Mouse (Mus musculus) liver, adult 2 months (tissue): ENCODE data around the gene Nr1i3. TPM values are rescaled to one million over a fixed set of nuclear protein-coding genes. Genes with fewer than 3 reads are reported as not detected.

Experiments used
- DNase-seq: peaks from one replicate; pipeline ENCODE4 v3.0.0-alpha.2; 2011; ENCODE audit warnings: low read depth, low spot score; ENCODE audit errors: extremely low read depth
- H3K27ac ChIP-seq: fragments of 200-500 bp; replicated peaks from 2 replicates; pipeline ENCODE4 v1.5.1; 2012; ENCODE audit warnings: low read depth, mild to moderate bottlenecking, control low read depth, inconsistent platforms, low read length; ENCODE audit not compliant: insufficient read depth
- H3K27me3 ChIP-seq: fragments of 200-500 bp; 2 replicates; pipeline ENCODE4 v1.6.1; 2012; ENCODE audit warnings: mild to moderate bottlenecking, moderate library complexity, low read length, inconsistent platforms; ENCODE audit not compliant: control insufficient read depth, insufficient read depth
- H3K36me3 ChIP-seq: fragments of 200-500 bp; 2 replicates; pipeline ENCODE4 v1.6.1; 2012; ENCODE audit warnings: low read length, inconsistent platforms; ENCODE audit not compliant: control insufficient read depth, insufficient read depth
- H3K4me1 ChIP-seq: fragments of 200-500 bp; 2 replicates; pipeline ENCODE4 v1.6.1; 2011; ENCODE audit warnings: low read length; ENCODE audit not compliant: control insufficient read depth, insufficient read depth
- H3K4me3 ChIP-seq: fragments of 200-500 bp; 2 replicates; pipeline ENCODE4 v1.5.1; 2011; ENCODE audit warnings: low read depth, mild to moderate bottlenecking, control low read depth, low read length, moderate library complexity; ENCODE audit not compliant: insufficient read depth
- H3K79me2 ChIP-seq: fragments of 200-500 bp; 2 replicates; pipeline ENCODE4 v1.6.1; 2012; ENCODE audit warnings: inconsistent platforms, mild to moderate bottlenecking, low read length, moderate library complexity; ENCODE audit not compliant: control insufficient read depth, insufficient read depth
- H3K9ac ChIP-seq: fragments of 200-500 bp; 2 replicates; pipeline ENCODE4 v1.6.1; 2012; ENCODE audit warnings: low read depth, mild to moderate bottlenecking, control low read depth, inconsistent platforms, low read length
- CTCF ChIP-seq: fragments of 200-500 bp; IDR thresholded peaks from 2 replicates; pipeline ENCODE4 v1.5.1; 2011; ENCODE audit warnings: low read depth, low read length, control low read depth
- POLR2A ChIP-seq: fragments of 200-500 bp; IDR thresholded peaks from 2 replicates; pipeline ENCODE4 v1.6.1; 2011; ENCODE audit warnings: low read length, control low read depth; ENCODE audit not compliant: insufficient read depth; ENCODE audit errors: extremely low read depth
- WGBS: fragments of 180-500 bp; shearing (Covaris S2); methylation state at CpG from one replicate; pipeline ENCODE4 v1.1.7; 2018; 5-methylcytosine and 5-hydroxymethylcytosine counted together
- polyA plus RNA-seq: library from polyadenylated mRNA; depleted of rRNA; stranded (reverse); fragments of >200 nt; gene quantifications from 2 replicates; pipeline ENCODE4 v1.2.3, GENCODE M21; 2012; rRNA removed
- total RNA-seq: library from RNA; depleted of rRNA; stranded (reverse); fragments of >200 nt; gene quantifications from 2 replicates; pipeline ENCODE4 v1.2.3, GENCODE M21; 2014; rRNA removed

Nr1i3 gene
- total RNA-seq (178 and 264 TPM in 2 replicates), polyA plus RNA-seq (215 and 229 TPM in 2 replicates)

GRCm38 (mm10) chr1:171213801-171214496 is at the start of gene Nr1i3:
Nr1i3 (plus strand) TSS chr1:171213970.
- 22% methylated on average over 10 of the region's 10 CpGs for WGBS
- peak within 1 kb of the TSS; percentile 53 for H3K4me3 ChIP-seq
- H3K27me3 ChIP-seq, result no peaks in the 10 kb centered on the region
- H3K4me1 ChIP-seq, result peaks cover 9% of the 10 kb centered on the region
- H3K27ac ChIP-seq, result peak within 1 kb of the TSS; percentile 95
- H3K79me2 ChIP-seq, result no peaks in the 10 kb centered on the region
- peak; percentile 94 for DNase-seq
- H3K9ac ChIP-seq, result peak within 1 kb of the TSS; percentile 78
- TF ChIP-seq POLR2A (peak; percentile 64; the same call in 1 of the 2 replicates), CTCF (no peak)
- peaks cover 35% of the 10 kb centered on the region for H3K36me3 ChIP-seq

- H3K4me3 ChIP-seq, result no peak overlapping the region
- peak; percentile 68 for DNase-seq
- WGBS, result 34% methylated on average over 3 of the region's 3 CpGs
- TF ChIP-seq CTCF (no peak), POLR2A (no peak)
- H3K27ac ChIP-seq, result no peak overlapping the region
- no peaks in the 10 kb centered on the region for H3K27me3 ChIP-seq
- H3K9ac ChIP-seq, result peak overlapping the region; percentile 48; the same call in 1 of the 2 replicates
- H3K4me1 ChIP-seq, result peaks cover 13% of the 10 kb centered on the region
- no peaks in the 10 kb centered on the region for H3K36me3 ChIP-seq
- H3K79me2 ChIP-seq, result no peaks in the 10 kb centered on the region
Measured at GRCm38 (mm10) chr1:171164258-171164657, 49.5 kb upstream of the Nr1i3 start.

GRCm38 (mm10) chr1:171165629-171166345 is 48.0 kb upstream of the Nr1i3 start:
- Histone ChIP-seq H3K36me3 (no peaks in the 10 kb centered on the region), H3K27me3 (no peaks in the 10 kb centered on the region), H3K4me1 (peaks cover 15% of the 10 kb centered on the region), H3K9ac (no peak overlapping the region), H3K79me2 (no peaks in the 10 kb centered on the region), H3K4me3 (no peak overlapping the region), H3K27ac (no peak overlapping the region)
- DNase-seq, result no peak
- WGBS, result 84% methylated on average over 5 of the region's 5 CpGs
- TF ChIP-seq CTCF, result no peak
- TF ChIP-seq POLR2A, result no peak

GRCm38 (mm10) chr1:171168906-171169305 is 44.9 kb upstream of the Nr1i3 start:
- H3K36me3 ChIP-seq, result no peaks in the 10 kb centered on the region
- 26% methylated on average over 12 of the region's 12 CpGs for WGBS
- H3K27ac ChIP-seq, result peak overlapping the region; percentile 83
- H3K4me1 ChIP-seq, result peaks cover 15% of the 10 kb centered on the region
- no peaks in the 10 kb centered on the region for H3K27me3 ChIP-seq
- no peaks in the 10 kb centered on the region for H3K79me2 ChIP-seq
- no peak overlapping the region for H3K4me3 ChIP-seq
- TF ChIP-seq POLR2A (no peak), CTCF (no peak)
- peak overlapping the region; percentile 27 for H3K9ac ChIP-seq
- DNase-seq, result peak; percentile 98

GRCm38 (mm10) chr1:171169913-171170312 is 43.9 kb upstream of the Nr1i3 start:
- no peaks in the 10 kb centered on the region for H3K79me2 ChIP-seq
- H3K27ac ChIP-seq, result peak overlapping the region; percentile 33; the same call in 1 of the 2 replicates
- no peak overlapping the region for H3K9ac ChIP-seq
- no peak for TF ChIP-seq CTCF
- TF ChIP-seq POLR2A, result no peak
- peak; percentile 39 for DNase-seq
- no peak overlapping the region for H3K4me3 ChIP-seq
- H3K36me3 ChIP-seq, result no peaks in the 10 kb centered on the region
- 43% methylated on average over 3 of the region's 3 CpGs for WGBS
- no peaks in the 10 kb centered on the region for H3K27me3 ChIP-seq
- peaks cover 12% of the 10 kb centered on the region for H3K4me1 ChIP-seq

GRCm38 (mm10) chr1:171171138-171171537 is 42.6 kb upstream of the Nr1i3 start:
- no peak for TF ChIP-seq CTCF
- TF ChIP-seq POLR2A, result no peak
- H3K27me3 ChIP-seq, result no peaks in the 10 kb centered on the region
- WGBS, result 77% methylated on average over 3 of the region's 3 CpGs
- peak overlapping the region; percentile 33; the same call in 1 of the 2 replicates for H3K27ac ChIP-seq
- H3K4me1 ChIP-seq, result peaks cover 12% of the 10 kb centered on the region
- H3K9ac ChIP-seq, result no peak overlapping the region
- H3K4me3 ChIP-seq, result no peak overlapping the region
- no peak for DNase-seq
- no peaks in the 10 kb centered on the region for H3K79me2 ChIP-seq
- no peaks in the 10 kb centered on the region for H3K36me3 ChIP-seq
